Mouse (Mus musculus) G1E-ER4 (cell line): ENCODE results near the gene Zfp273. TPM values are rescaled to one million over a fixed set of nuclear protein-coding genes. Genes with fewer than 3 reads are reported as not detected.

Source experiments
- GATA1 ChIP-seq: IDR thresholded peaks from one replicate; pipeline ENCODE4 v1.8.0; 2012; ENCODE audit warnings: low read length, inconsistent platforms
- polyA plus RNA-seq: library from polyadenylated mRNA; stranded (reverse); fragments of >175 nt; gene quantifications from 2 replicates; pipeline ENCODE4 v1.2.3, GENCODE M21; 2012

Gene Zfp273
- polyA plus RNA-seq, 1 experiment: 0.11 TPM

DNA sequence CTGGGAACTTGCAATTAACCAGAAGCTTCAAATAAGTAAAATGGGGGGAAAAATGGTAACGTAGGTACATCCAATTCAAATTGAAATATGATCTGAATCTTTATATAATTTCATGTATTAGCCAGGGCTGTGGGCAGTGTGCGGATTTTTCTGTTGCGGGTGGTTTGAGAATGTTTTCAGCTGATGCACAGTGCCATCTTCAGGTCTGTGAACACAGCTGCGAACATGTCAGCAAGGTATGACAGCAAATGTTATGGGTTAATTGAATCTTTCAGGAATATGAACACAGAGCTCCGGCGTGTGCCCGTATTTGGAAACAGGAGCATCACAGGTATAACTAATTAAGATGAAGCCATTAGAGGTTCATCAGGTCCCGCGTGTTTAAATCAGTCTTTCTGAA is 49.0 kb downstream of the Zfp273 start:
- TF ChIP-seq GATA1: no peak

DNA sequence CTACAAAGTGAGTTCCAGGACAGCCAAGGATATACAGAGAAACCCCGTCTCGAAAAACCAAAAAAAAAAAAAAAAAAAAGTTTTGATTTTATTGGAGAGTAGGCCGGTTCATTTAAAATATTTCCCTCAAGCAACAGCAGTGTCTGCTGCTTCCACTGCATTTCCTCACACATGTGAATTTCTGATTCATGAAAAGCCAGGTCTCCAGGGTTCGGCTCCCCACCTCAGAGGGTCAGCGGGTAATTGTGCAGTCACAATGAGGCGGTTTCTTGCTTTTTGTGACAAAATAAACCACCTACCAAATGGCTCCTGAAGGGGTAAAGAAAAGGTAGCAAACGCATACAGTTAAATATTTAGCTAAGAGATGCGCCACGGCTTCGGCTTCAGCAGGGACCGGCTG is 49.5 kb downstream of the Zfp273 start, which contains the start of gene BC048507:
Gene BC048507, plus strand, starts transcription at position 301 of the 400 bp plus-strand sequence.
- TF ChIP-seq GATA1: no peak

DNA sequence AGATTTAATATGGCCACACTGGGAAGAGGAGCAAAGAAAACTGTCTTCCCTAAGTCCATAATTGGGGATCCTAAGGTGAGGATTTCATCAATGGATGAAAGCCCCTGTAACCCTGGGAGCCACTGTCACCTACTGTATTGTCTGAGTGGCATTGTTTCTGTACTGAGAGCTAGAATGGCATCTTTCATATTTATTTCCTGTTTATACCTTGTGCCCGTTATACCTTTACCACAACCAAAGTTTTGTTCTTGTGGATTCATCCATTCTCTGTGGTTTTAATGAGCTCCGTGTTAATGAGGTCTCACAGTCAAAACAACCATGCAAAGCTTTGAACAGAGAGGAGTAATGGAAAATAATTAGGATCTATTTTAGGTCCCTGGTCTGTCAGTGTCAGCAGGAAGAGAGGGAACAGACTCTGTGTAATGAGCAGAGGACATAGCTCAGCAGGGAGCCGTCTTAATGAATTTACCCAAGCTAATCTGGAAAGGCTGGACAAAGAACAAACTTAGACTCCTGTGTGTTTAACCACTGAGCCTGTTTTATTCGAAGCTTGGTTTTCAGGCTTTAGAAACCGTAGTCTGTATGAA is 51.3 kb downstream of the Zfp273 start:
- no peak for TF ChIP-seq GATA1

DNA sequence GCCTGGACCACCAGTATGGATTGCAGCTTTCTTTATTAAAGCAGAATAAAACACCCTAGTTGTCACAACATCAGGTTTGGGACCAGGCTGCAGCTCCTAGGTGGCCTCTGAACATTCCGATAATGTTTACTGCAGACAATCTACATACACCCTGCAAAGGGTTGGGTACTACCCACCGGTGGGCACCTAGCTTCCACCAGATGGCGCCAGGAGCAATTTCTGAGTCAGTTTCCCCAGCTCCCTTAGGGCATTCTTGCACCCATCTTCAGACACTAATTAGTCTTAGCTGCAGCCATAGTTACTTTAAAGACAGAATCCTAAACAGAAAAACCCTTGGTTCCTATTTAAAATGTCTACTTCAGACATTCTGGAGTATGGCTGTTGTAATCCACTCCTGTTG is 54.4 kb downstream of the Zfp273 start:
- TF ChIP-seq GATA1: no peak

Other genes with a start within 250 kb of the Zfp273 start
- gene Zfp729b, start 204.0 kb upstream of the Zfp273 start, polyA plus RNA-seq: 0.23 and 0.42 TPM in 2 replicates
- gene Gm49345, start 176.0 kb upstream of the Zfp273 start, polyA plus RNA-seq: 0.02 TPM in 1 of 2 replicates, not detected in the other
- 0.14 and 0.17 TPM in 2 replicates for gene Zfp729a, start 175.9 kb upstream of the Zfp273 start, polyA plus RNA-seq
- gene Zfp738, start 126.7 kb upstream of the Zfp273 start, polyA plus RNA-seq: 0.12 and 0.31 TPM in 2 replicates
- gene Zfp65, start 84.6 kb upstream of the Zfp273 start, polyA plus RNA-seq: 0.61 and 0.95 TPM in 2 replicates
- 0.14 and 0.16 TPM in 2 replicates for gene Zfp85, start 58.5 kb upstream of the Zfp273 start, polyA plus RNA-seq
- 0.03 and 0.18 TPM in 2 replicates for gene Zfp493, start 34.0 kb upstream of the Zfp273 start, polyA plus RNA-seq
- gene Gm10037, start 17.4 kb downstream of the Zfp273 start, polyA plus RNA-seq: not detected in 2 replicates
- gene BC048507, start 49.6 kb downstream of the Zfp273 start, polyA plus RNA-seq: not detected in 2 replicates